Mouse (Mus musculus): ENCODE measurements around the gene Clca3a2.

Gene Clca3a2

DNA sequence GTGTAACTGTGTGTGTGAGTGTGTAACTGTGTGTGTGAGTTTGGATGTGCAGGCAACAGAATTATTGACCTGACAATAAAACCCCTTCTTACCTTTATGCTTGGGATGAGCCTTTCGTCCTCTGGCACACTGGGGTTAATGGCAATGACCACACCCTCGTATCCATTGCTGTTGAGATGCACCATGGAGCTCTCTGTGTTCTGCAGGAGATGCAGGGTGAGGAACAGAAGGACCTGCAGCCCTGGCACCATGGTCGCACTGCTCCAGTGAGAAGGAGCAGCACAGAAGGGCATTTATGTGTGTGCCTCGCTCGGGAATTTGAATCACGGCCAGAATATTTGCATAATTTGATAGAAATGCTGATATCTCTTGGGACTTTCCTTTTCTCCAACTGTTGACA is at the start of gene Clca3a2:
Clca3a2 (minus strand) TSS at position 276 of the 400 bp plus-strand sequence.
- WGBS, result 53% methylated on average over 6 of the region's 6 CpGs

- WGBS, result 85% methylated on average over 4 of the region's 4 CpGs
Observed at GRCm38 (mm10) chr3:144849584-144849983, 30.3 kb upstream of the Clca3a2 start.

DNA sequence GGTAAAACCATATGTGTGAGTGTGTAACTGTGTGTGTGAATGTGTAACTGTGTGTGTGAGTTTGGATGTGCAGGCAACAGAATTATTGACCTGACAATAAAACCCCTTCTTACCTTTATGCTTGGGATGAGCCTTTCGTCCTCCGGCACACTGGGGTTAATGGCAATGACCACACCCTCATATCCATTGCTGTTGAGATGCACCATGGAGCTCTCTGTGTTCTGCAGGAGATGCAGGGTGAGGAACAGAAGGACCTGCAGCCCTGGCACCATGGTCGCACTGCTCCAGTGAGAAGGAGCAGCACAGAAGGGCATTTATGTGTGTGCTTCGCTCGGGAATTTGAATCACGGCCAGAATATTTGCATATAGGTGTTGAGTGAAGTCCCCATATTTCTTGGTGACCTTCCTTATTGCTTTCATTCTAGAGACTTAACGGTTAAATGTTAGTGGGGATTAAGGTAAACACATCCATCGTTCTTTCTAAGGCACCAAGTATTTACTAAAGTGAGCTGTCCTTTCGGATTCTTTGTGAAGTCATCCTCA is 29.8 kb upstream of the Clca3a2 start, which contains the start of gene Clca3b:
Clca3b (minus strand) TSS at position 344 of the 543 bp plus-strand sequence.
- 89% methylated on average over 9 of the region's 9 CpGs for WGBS

GRCm38 (mm10) chr3:144827257-144827656 is 8.0 kb upstream of the Clca3a2 start:
- 75% methylated on average over 6 of the region's 6 CpGs for WGBS

- 12% methylated on average over 10 of the region's 10 CpGs for WGBS
Observed at GRCm38 (mm10) chr3:144825151-144825550, 5.9 kb upstream of the Clca3a2 start.

GRCm38 (mm10) chr3:144823331-144823730 is 4.0 kb upstream of the Clca3a2 start:
- WGBS, result 42% methylated on average over 5 of the region's 5 CpGs

- WGBS, result 45% methylated on average over 1 of the region's 1 CpGs
Observed at GRCm38 (mm10) chr3:144820632-144821031, 1.3 kb upstream of the Clca3a2 start.

DNA sequence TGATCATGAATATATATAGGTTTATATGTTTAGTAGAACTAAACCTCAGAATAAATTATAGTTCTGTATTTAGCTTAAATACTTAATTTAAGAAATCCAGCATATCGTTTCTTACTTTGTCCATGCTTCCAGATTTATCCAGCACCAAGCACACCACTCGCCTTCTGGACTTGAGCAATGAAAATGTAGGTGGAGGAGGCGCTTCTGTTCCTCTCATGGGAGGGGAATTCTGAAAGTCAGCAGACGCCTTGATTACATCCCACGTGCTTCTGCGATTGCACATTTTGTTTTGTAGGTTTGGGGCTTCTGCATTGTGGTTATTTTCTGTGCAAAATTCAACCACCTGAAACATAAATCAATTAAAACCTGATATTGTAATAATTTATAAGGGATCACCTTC is 6.0 kb downstream of the Clca3a2 start:
- WGBS, result 51% methylated on average over 6 of the region's 6 CpGs

DNA sequence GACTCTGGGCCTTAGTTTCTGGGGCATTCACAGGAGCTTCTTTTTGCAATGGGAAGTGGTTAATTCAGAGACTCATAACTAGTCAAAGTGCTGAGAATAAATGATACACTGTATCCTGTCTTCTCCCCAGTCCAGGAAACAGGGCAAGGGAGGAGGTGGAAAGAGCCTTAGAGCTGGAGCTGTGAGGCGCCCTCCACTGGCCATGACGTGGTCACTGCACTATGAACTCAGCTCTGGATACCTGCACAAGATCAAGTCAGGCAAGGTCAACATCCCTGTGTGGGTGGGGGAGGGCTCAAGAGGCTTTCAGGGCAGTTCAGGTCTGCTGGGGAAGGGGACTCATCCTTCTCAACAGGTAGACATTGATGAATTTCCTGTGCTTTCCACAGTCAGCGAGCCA is 7.5 kb downstream of the Clca3a2 start:
- WGBS, result 44% methylated on average over 3 of the region's 3 CpGs

GRCm38 (mm10) chr3:144808153-144808925 is 11.0 kb downstream of the Clca3a2 start:
- 49% methylated on average over 15 of the region's 17 CpGs for WGBS

DNA sequence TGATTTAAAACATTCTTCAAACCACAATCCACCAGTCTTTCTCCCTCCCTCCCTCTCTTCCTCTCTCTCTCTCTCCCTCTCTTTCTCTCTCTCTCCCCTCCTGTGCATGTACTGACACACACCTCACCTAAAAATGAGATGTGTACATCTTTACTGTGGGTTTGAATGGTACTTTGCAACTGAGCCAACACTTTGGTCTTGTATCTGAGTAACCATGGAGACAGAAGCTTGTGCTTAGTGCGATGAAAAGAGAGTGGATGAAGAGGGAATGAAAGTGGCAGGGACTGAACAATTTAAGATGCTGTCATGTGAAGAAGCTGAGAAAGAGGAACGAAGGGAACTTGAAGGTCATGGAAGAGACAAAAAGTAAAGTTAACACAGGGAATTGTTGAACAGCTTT is 12.7 kb downstream of the Clca3a2 start:
- WGBS, result 17% methylated on average over 2 of the region's 2 CpGs

DNA sequence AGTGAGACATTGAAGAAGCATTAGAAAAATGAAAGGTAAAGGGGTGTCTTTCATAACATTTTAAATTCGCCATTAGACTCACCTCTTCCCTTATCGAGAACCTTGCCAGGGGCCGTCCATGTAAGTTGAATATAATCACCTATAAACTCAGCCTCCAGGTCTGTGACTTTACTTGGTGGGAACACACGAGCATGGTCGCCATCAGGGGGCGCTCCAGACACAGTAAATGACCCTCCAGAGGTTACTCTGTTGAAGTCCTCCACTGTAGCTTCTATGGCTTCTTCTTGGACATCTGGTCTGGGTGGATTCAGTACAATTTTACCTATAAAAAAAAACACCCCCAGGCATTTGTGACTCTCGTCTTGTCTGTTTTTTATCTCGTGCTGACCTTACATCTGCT is 17.4 kb downstream of the Clca3a2 start:
- 43% methylated on average over 8 of the region's 8 CpGs for WGBS

DNA sequence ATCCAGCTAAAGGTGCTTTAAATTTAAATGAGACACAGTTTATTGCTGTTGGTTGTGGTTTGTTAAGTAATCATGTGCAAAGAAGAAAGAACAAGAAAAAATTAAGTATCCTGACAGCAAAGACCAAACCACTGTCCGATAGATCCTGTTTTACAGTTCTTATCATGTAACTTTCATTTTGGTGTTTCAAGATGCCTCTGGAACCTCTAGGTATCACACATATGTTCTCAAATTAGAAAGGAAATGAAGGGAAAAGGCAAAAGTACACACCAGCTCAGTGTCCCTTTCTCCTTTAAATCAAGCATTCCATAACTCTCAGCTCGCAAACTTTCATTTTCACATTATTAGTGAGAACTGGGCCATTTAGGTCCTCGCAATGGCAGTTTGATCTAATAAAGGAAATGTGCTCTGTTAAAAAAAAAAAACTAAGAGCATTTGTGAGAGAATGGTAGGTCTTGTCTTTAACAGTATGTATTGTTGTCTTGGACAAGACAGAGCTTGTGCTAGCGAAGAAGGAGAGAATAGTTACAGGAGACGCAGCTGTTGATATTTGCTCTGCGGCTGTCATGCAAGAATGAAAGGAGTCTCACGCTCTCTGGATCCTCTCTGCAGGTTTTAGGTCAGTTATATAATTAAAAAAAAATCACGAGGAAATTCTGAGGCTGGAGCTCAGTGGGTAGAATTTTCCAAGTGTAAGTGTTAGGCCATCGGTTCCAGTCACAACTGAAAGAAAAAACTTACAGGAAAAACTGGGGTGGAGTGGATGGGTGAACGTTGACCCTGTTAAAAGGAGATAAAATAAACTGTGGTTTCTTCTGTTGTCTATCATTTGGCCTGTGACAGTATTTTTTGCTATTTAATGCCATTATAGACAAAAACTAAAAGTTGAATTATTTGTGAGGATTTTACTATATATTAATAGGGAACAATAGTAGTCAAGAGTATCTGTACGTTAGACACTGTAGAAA is 33.8 kb downstream of the Clca3a2 start:
- WGBS, result 80% methylated on average over 11 of the region's 11 CpGs

GRCm38 (mm10) chr3:144765161-144765560 is 54.1 kb downstream of the Clca3a2 start:
- 84% methylated on average over 4 of the region's 4 CpGs for WGBS

GRCm38 (mm10) chr3:144761454-144761853 is 57.8 kb downstream of the Clca3a2 start:
- 74% methylated on average over 6 of the region's 6 CpGs for WGBS

GRCm38 (mm10) chr3:144760592-144761309 is 58.5 kb downstream of the Clca3a2 start, which contains the start of gene Clca3a1:
Clca3a1 (minus strand) TSS chr3:144760977.
- 78% methylated on average over 11 of the region's 11 CpGs for WGBS

GRCm38 (mm10) chr3:144759719-144760118 is 59.6 kb downstream of the Clca3a2 start:
- 88% methylated on average over 3 of the region's 3 CpGs for WGBS

- 49% methylated on average over 8 of the region's 8 CpGs for WGBS
Observed at GRCm38 (mm10) chr3:144756103-144756502, 63.2 kb downstream of the Clca3a2 start.

- WGBS, result 5% methylated on average over 2 of the region's 2 CpGs
Observed at GRCm38 (mm10) chr3:144753120-144753519, 66.2 kb downstream of the Clca3a2 start.

GRCm38 (mm10) chr3:144749062-144749963 is 70.0 kb downstream of the Clca3a2 start:
- WGBS, result 44% methylated on average over 21 of the region's 21 CpGs
